Mouse (Mus musculus) olfactory bulb, adult 2 months (tissue): ENCODE measurements at regions not wholly inside any gene's neighbourhood (a gene's known extent, or its start where the extent isn't known, plus 50 kb on each side); places are given as distances from the start of the nearest gene placed in this dataset.

Experiments used
- CTCF ChIP-seq: fragments of 200-500 bp; IDR thresholded peaks from 2 replicates; pipeline ENCODE4 v1.5.1; 2012; ENCODE audit warnings: low read depth, mild to moderate bottlenecking, low read length, moderate library complexity; ENCODE audit not compliant: insufficient read depth
- POLR2A ChIP-seq: fragments of 200-500 bp; IDR thresholded peaks from 2 replicates; pipeline ENCODE4 v1.6.1; 2012; ENCODE audit warnings: mild to moderate bottlenecking, low read depth, low read length, moderate library complexity; ENCODE audit not compliant: insufficient read depth

DNA sequence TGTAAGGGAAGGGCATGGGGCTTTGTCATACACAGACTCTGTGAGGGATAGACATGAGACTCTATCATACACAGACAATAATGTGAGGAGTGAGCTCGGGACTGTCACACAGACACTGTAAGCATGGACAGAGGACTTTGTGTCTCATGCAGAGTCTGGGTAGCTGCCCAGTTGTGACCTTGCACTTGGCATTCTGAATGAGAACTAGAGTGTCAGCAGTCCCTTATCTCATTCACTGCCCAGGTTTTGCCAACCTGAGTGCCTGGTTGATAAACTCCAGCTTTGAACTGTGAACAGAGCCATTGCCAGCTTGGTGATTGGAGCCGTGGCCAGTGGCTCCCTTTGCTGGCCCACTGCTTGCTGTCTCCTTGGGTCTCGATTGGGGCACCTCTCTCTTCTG lies 75.5 kb upstream of the Otos start:
- TF ChIP-seq POLR2A = no peak
- no peak for TF ChIP-seq CTCF
